Mouse (Mus musculus) left cerebral cortex, adult 2 months (tissue): ENCODE data around the gene Helz. TPM values are rescaled to one million over a fixed set of nuclear protein-coding genes. Genes with fewer than 3 reads are reported as not detected.
A peak's percentile ranks its signal among the peaks of the same experiment; 100 is the strongest.
"Not testable (repeated sequence)": the region's sequence is repeated elsewhere in the genome, so short reads cannot be mapped to it uniquely, and the experiment has no call there.

Source experiments
- DNase-seq, 2 experiments: peaks; one replicate each; pipeline ENCODE4 v3.0.0; 2021 to 2022; ENCODE audit warnings: low spot score in 2 of 2, mixed read lengths in 1 of 2; ENCODE audit errors: extremely low spot score in 1 of 2
- H3K27ac ChIP-seq: fragments of 200-600 bp; 2 replicates; pipeline ENCODE4 v1.8.1; 2022
- H3K4me3 ChIP-seq: fragments of 200-600 bp; 2 replicates; pipeline ENCODE4 v1.8.1; 2022
- CTCF ChIP-seq: fragments of 200-600 bp; IDR thresholded peaks from 2 replicates; pipeline ENCODE4 v1.8.1; 2022; ENCODE audit warnings: antibody characterized with exemption, mild to moderate bottlenecking, moderate library complexity
- intact Hi-C: fragments of 180-260 bp; cut with DNase I; formaldehyde crosslinking; loops from one replicate; pipeline ENCODE4 v1.15.1; 2025
- total RNA-seq, 2 experiments: library from RNA; stranded (reverse); gene quantifications; 2 replicates each; pipeline ENCODE4 v1.2.3; 2021

Gene Helz
- total RNA-seq, 2 experiments from 2014 or later = 52.2 to 53.3 TPM

DNA sequence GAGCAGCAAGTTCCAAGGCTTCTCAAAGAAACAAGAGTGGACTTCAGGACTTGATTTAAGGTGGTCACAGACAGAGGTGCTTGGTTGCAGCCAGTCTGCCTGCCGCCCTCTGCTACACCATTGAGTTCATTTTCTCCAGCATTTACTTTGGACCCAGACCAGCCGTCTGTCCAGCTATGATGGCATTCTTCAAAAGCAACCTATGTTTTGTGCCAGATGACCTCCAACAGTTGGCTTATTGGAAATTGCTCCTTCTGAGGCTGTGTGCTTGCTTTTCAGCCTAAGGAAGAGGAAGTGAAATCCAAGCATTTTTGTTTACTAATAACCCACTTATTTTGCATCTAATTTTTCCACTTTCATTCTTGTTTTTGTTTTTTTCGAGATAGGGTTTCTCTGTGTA, 19.7 kb downstream of the Helz start:
- H3K27ac ChIP-seq = no peak overlapping the region
- intact Hi-C loops = no loop called here

DNA sequence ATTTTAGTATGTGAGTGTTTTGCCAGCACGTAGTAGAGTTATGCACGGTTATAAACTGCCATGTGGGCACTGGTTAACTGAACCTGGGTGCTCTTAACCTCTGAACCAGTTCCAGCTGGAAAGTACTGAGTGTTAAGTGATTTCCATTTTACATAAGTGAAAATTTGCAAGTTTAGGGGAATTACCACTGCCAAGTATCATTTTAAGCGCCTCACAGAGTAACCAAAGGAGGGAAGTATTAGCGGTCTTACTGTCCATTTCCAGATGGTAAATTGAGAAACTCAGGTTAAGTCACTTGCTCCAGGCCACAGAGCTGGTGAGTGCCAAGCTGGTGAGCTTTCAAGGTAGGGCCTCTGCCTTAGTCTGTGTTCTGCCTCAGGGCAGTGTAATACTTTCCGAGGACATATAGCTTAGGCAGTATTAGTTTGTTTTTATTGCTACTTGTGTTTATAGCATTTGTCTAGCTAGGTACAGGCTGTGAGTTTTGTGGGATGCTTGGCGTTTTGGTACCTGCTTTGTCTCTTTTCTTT, 20.8 kb downstream of the Helz start:
- TF ChIP-seq CTCF = no peak
- Histone ChIP-seq H3K4me3 (no peak overlapping the region), H3K27ac (no peak overlapping the region)
- DNase-seq = no peak
- intact Hi-C loops = no loop called here

More for the DNA sequence above, 19.7 kb downstream of the Helz start:
- no peak overlapping the region for H3K4me3 ChIP-seq
- TF ChIP-seq CTCF = no peak
- no peak for DNase-seq

DNA sequence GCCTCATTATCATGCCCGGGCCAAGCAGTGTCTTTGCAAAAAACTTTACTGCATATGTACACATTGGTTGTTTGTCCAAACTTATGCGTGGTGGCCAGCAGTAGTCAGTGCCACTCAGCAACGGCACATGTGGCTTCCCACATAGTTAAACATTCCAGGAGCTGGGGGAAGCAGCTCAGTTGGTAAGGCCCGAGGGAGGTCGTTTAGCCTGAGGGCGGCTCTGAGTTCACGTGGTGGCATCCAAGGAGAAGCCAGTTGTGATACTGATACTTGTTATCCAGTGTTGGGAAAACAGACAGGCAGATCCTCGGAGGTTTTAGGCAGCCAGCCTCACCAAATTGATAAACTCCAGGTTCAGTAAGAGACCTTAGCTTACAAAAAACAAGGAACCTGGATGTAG, 23.2 kb downstream of the Helz start:
- intact Hi-C loops, H3K27ac ChIP-seq, H3K4me3 ChIP-seq, DNase-seq: not testable (repeated sequence)

DNA sequence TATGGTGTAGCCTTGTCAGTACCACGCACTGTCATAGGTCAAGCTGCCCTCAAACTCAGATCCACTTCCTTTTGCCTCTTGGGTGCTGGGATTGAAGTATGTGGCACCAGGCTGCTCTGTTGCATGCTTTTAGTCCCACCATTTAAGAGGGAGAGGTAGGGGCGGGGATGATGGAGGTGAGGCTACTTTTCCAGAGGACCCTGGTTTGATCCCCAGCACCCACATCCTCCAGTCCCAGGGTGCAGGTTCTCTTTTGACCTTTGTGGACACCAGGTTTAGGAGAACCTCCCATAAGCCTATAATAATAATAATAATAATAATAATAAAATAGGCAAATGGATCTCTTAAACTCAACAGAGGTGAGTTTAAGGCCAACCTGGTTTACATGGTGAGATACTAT, 23.6 kb downstream of the Helz start:
- no peak for TF ChIP-seq CTCF
- no peak overlapping the region for H3K27ac ChIP-seq
- no peak for DNase-seq
- no peak overlapping the region for H3K4me3 ChIP-seq
- intact Hi-C loops = no loop called here

DNA sequence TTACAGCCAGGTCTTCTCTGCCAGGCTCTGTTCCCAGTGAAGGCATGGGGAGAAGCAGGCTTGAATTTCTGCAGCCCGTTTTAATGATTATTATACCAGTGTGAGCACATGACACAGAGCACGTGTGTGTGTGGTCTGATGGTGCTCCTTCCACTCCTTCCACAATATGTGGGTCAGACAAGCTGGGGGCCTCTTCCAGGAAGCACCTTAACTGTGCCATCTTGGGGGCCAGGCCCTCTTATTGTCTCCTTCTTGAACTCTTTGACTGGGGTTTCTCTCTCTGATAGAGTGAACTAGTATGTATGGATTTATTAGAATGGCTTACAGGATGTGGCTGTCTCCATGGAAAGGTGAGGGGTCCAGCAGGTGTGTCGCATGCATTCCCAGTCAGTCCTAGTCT, 24.8 kb downstream of the Helz start:
- H3K27ac ChIP-seq = no peak overlapping the region
- intact Hi-C loops = no loop called here
- no peak for TF ChIP-seq CTCF
- DNase-seq = no peak
- no peak overlapping the region for H3K4me3 ChIP-seq

DNA sequence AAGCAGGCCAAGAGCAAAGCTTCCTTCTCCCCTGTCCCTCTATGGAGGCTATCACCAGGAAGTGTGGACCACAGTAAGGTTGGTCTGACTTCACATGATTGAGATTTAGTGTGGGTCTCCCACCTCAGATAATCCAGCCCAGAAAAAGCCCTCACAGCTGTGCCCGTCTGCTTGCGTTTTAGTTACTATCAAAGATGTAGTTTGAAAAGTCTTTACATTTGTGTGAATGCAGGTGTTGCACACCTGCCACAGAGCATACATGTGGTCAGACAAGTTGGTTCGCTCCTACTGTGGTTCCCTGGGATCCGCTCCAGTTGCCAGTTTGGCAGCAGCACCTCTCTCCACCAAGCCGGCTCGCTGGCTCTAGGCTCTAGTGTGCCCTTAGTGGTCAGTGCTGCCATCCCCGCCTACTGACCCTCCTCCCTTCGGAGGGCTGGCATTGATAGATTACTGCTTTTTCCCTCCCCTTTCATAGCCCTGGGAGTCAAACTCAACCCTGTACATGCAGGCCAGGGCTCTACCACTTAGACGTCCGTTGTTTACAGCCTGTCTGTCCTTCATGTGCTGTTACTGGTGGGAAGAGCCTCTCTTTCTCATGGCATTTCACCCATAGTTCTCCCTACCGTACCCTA, 25.4 kb downstream of the Helz start:
- Histone ChIP-seq H3K27ac (no peak overlapping the region), H3K4me3 (no peak overlapping the region)
- DNase-seq = no peak
- TF ChIP-seq CTCF = no peak
- intact Hi-C loops = no loop called here

DNA sequence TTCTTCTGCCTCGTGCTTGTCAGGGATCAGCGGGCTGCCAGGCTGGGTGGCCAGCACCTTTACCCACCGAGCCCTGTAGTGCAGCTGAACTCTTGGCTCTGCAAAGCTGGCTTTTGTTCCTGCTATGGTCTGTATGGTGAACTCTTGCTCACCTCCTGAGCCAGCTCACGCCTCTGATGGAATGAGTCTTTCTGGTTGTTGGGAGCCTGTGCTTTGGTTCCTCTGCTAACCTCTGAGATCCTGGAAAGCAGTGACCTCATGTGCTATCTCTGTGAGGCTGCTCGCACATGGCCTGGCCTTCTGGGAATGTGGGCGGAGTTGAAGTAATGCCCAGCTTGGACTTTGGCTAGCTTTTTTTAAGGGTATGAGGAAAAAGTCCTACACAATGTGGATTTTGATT, 26.1 kb downstream of the Helz start:
- no peak for TF ChIP-seq CTCF
- no peak overlapping the region for H3K4me3 ChIP-seq
- no peak overlapping the region for H3K27ac ChIP-seq
- no peak for DNase-seq
- intact Hi-C loops = no loop called here

DNA sequence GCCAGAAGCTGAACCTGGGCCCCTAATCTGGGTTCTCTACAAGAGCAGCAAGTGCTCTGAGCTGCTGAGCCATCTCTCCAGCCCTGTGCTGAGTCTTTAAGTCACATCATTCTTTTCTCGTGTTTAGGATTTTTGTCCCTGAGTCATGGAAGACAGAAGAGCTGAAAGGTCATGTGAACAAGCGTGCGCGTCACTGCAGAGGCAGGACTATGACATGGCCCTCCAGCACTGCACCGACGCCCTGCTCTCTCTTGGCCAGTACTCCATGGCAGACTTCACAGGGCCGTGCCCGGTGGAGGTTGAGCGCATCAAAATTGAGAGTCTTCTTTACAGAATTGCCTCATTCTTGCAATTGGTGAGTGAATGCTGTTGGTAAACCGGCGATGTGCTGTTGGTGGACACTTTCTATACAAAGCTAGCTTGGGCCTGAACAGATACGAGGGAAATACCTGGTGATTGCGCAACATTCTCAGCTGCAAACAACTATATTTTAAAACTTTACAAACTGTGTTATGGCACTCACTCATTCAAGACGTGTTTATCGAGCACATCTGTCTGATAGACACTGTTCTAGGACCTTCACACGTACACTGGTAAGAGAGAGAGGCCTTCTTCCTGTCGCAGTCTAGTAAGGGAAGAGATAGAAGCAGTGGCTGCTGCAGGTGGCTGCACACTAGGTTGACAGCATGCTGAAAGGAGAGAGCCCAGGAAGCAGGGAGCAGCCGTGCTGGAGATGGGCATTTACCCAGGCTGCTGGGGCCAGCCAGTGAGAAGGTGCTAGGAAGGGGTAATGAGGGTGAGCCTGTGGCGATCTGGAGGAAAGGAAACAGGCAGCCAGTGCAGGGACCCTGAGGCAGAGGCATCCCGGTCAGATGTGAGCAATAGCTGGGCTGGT, 27.3 kb downstream of the Helz start:
- DNase-seq = no peak
- Histone ChIP-seq H3K4me3 (no peak overlapping the region), H3K27ac (no peak overlapping the region)
- intact Hi-C loops = no loop called here
- TF ChIP-seq CTCF = no peak

DNA sequence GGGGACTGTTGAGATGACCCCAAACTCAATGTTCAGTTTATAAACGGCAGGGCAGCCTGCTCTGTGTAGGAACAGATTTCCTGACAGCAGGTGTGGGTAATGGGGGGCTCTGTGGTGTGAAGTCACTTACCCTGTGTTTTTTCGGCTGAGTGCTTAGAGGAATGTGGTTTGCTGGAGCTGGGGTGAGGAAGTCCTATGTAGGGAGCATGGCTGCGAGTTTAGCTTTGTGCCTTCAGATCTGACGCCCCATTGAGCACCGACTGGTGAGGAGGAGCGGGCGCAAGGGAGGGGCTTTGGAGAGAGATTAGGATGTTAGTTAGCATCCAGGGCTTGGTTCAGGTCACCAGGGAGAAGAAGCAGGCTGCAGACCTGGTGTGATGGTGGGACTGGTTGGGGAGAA, 28.5 kb downstream of the Helz start:
- no peak overlapping the region for H3K27ac ChIP-seq
- intact Hi-C loops = no loop called here
- H3K4me3 ChIP-seq = no peak overlapping the region
- DNase-seq = no peak
- TF ChIP-seq CTCF = no peak

DNA sequence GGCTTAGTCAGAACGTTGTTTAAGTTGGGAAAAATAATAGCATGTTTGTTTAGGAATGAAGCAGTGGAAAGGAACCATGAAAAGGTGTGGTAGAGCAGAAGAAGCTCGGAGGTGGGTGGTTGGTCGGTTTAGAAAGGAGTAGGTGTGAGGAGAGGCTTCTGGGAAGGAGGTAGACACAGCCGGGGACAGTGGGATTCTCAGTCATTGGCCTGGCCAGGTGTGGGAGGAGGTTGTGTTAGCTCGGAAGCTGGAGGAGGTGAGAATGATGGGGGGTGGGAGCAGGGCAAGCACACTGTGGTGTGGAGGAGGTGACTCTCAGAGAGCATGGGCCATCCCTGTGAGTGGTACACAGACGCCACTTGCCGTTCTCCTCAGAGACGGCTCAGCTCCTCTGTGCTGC, 29.7 kb downstream of the Helz start:
- TF ChIP-seq CTCF = no peak
- intact Hi-C loops = no loop called here
- DNase-seq = peak; percentile 33 to 54
- H3K27ac ChIP-seq = peak overlapping the region; percentile 15; the same call in 1 of the 2 replicates
- H3K4me3 ChIP-seq = no peak overlapping the region

DNA sequence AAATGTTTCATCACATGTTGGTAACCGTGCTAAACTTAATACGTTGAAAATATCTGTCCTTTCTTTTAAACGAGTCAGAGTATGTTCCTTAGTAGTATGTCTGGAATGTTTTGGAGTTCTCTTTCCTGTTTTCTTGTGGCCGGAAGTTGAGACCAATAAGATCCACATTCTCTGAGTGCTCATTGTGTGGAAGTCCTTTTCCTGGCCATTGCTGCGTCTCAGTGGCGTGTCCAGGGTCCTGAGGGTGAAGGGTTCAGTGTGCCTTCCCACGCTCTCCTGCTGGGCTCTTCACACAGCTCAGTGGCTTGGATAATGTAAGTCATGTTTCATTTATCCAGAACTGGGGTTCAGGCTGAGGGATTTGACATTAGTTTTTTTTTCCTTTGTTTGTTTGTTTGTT, 30.5 kb downstream of the Helz start:
- no peak for DNase-seq
- no peak for TF ChIP-seq CTCF
- intact Hi-C loops = no loop called here
- Histone ChIP-seq H3K4me3 (no peak overlapping the region), H3K27ac (peak overlapping the region; percentile 15; the same call in 1 of the 2 replicates)

DNA sequence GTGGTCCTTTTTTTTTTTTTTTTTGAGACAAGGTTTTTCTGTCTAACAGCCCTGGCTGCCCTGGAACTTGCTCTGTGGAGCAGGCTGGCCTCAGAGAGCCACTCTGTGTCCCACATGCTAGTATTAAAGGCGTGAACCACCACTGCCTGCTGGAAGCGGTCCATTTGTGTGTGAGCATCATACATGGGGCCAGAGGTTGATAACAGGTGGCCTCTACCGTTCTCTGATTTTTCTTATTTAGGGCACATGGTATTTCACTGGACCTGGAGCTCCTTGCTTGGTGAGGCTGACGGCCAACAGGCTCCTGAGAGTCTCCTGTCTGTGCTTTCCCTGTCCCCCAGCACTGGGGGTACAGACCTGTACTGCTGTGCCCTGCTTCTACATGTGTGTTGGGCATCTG, 33.1 kb downstream of the Helz start:
- H3K27ac ChIP-seq = no peak overlapping the region
- DNase-seq = no peak
- TF ChIP-seq CTCF = no peak
- H3K4me3 ChIP-seq = no peak overlapping the region
- intact Hi-C loops = no loop called here
